Mouse (Mus musculus): ENCODE data around the gene Mex3a. TPM values are rescaled to one million over a fixed set of nuclear protein-coding genes. Genes with fewer than 3 reads are reported as not detected.

Gene Mex3a
- polyA plus RNA-seq, 1 experiment, result 33.6 TPM

- TF ChIP-seq CTCF (IDR thresholded peaks at IDR 0.05; ENCODE audit: borderline replicate concordance, insufficient read depth, low read length), result no peak
- no peak; the same call in 1 of the 2 replicates for TF ChIP-seq POLR2A (IDR thresholded peaks at IDR 0.05; ENCODE audit: low read depth, low read length)
- Histone ChIP-seq H3K4me3 (ENCODE audit: insufficient read depth, low read length) (no peak overlapping the region), H3K27ac (ENCODE audit: insufficient read depth, low read length) (peak overlapping the region; percentile 97), H3K4me1 (ENCODE audit: control insufficient read depth, insufficient read depth, low read length) (peaks cover 27% of the 10 kb centered on the region)
Measured at GRCm38 (mm10) chr3:88512896-88513545, 19.2 kb upstream of the Mex3a start.

- Histone ChIP-seq H3K4me3 (ENCODE audit: insufficient read depth, low read length) (no peak overlapping the region), H3K27ac (ENCODE audit: insufficient read depth, low read length) (peak overlapping the region; percentile 45), H3K4me1 (ENCODE audit: control insufficient read depth, insufficient read depth, low read length) (peaks cover 27% of the 10 kb centered on the region)
- TF ChIP-seq CTCF (IDR thresholded peaks at IDR 0.05; ENCODE audit: borderline replicate concordance, insufficient read depth, low read length) (no peak), POLR2A (IDR thresholded peaks at IDR 0.05; ENCODE audit: low read depth, low read length) (no peak)
Measured at GRCm38 (mm10) chr3:88513546-88514115, 18.6 kb upstream of the Mex3a start.

GRCm38 (mm10) chr3:88514231-88515094, 17.7 kb upstream of the Mex3a start:
- TF ChIP-seq CTCF (IDR thresholded peaks at IDR 0.05; ENCODE audit: borderline replicate concordance, insufficient read depth, low read length) (no peak), POLR2A (IDR thresholded peaks at IDR 0.05; ENCODE audit: low read depth, low read length) (no peak)
- no peak overlapping the region for H3K4me3 ChIP-seq (ENCODE audit: insufficient read depth, low read length)
- H3K27ac ChIP-seq (ENCODE audit: insufficient read depth, low read length), result peak overlapping the region; percentile 45
- peaks cover 27% of the 10 kb centered on the region for H3K4me1 ChIP-seq (ENCODE audit: control insufficient read depth, insufficient read depth, low read length)

- Histone ChIP-seq H3K4me1 (ENCODE audit: control insufficient read depth, insufficient read depth, low read length) (peaks cover 27% of the 10 kb centered on the region), H3K4me3 (ENCODE audit: insufficient read depth, low read length) (no peak overlapping the region), H3K27ac (ENCODE audit: insufficient read depth, low read length) (no peak overlapping the region)
- TF ChIP-seq CTCF (IDR thresholded peaks at IDR 0.05; ENCODE audit: borderline replicate concordance, insufficient read depth, low read length) (no peak), POLR2A (IDR thresholded peaks at IDR 0.05; ENCODE audit: low read depth, low read length) (no peak)
Measured at GRCm38 (mm10) chr3:88515095-88515386, 17.2 kb upstream of the Mex3a start.

- Histone ChIP-seq H3K4me3 (ENCODE audit: insufficient read depth, low read length) (no peak overlapping the region), H3K27ac (ENCODE audit: insufficient read depth, low read length) (no peak overlapping the region)
- TF ChIP-seq POLR2A (IDR thresholded peaks at IDR 0.05; ENCODE audit: low read depth, low read length) (no peak), CTCF (IDR thresholded peaks at IDR 0.05; ENCODE audit: borderline replicate concordance, insufficient read depth, low read length) (no peak)
Measured at GRCm38 (mm10) chr3:88516407-88516806, 15.8 kb upstream of the Mex3a start.

GRCm38 (mm10) chr3:88518411-88518810, 13.8 kb upstream of the Mex3a start:
- TF ChIP-seq POLR2A (IDR thresholded peaks at IDR 0.05; ENCODE audit: low read depth, low read length), result no peak
- TF ChIP-seq CTCF (IDR thresholded peaks at IDR 0.05; ENCODE audit: borderline replicate concordance, insufficient read depth, low read length), result no peak
- H3K4me1 ChIP-seq (ENCODE audit: control insufficient read depth, insufficient read depth, low read length), result peaks cover 1% of the 10 kb centered on the region; the same call in 1 of the 2 replicates
- no peak overlapping the region for H3K27ac ChIP-seq (ENCODE audit: insufficient read depth, low read length)
- H3K4me3 ChIP-seq (ENCODE audit: insufficient read depth, low read length), result no peak overlapping the region

More at GRCm38 (mm10) chr3:88516407-88516806, 15.8 kb upstream of the Mex3a start:
- H3K4me1 ChIP-seq (ENCODE audit: control insufficient read depth, insufficient read depth, low read length), result peaks cover 18% of the 10 kb centered on the region

GRCm38 (mm10) chr3:88520078-88520477, 12.1 kb upstream of the Mex3a start:
- TF ChIP-seq POLR2A (IDR thresholded peaks at IDR 0.05; ENCODE audit: low read depth, low read length), result no peak
- no peak for TF ChIP-seq CTCF (IDR thresholded peaks at IDR 0.05; ENCODE audit: borderline replicate concordance, insufficient read depth, low read length)
- no peaks in the 10 kb centered on the region for H3K4me1 ChIP-seq (ENCODE audit: control insufficient read depth, insufficient read depth, low read length)
- H3K27ac ChIP-seq (ENCODE audit: insufficient read depth, low read length), result no peak overlapping the region
- no peak overlapping the region for H3K4me3 ChIP-seq (ENCODE audit: insufficient read depth, low read length)

GRCm38 (mm10) chr3:88521156-88521555, 11.0 kb upstream of the Mex3a start:
- TF ChIP-seq CTCF (IDR thresholded peaks at IDR 0.05; ENCODE audit: borderline replicate concordance, insufficient read depth, low read length) (no peak), POLR2A (IDR thresholded peaks at IDR 0.05; ENCODE audit: low read depth, low read length) (no peak)
- Histone ChIP-seq H3K27ac (ENCODE audit: insufficient read depth, low read length) (no peak overlapping the region), H3K4me3 (ENCODE audit: insufficient read depth, low read length) (no peak overlapping the region), H3K4me1 (ENCODE audit: control insufficient read depth, insufficient read depth, low read length) (no peaks in the 10 kb centered on the region)

GRCm38 (mm10) chr3:88521803-88522331, 10.3 kb upstream of the Mex3a start:
- Histone ChIP-seq H3K27ac (ENCODE audit: insufficient read depth, low read length) (no peak overlapping the region), H3K4me3 (ENCODE audit: insufficient read depth, low read length) (no peak overlapping the region), H3K4me1 (ENCODE audit: control insufficient read depth, insufficient read depth, low read length) (no peaks in the 10 kb centered on the region)
- TF ChIP-seq POLR2A (IDR thresholded peaks at IDR 0.05; ENCODE audit: low read depth, low read length), result no peak
- TF ChIP-seq CTCF (IDR thresholded peaks at IDR 0.05; ENCODE audit: borderline replicate concordance, insufficient read depth, low read length), result peak; percentile 87
